Mouse (Mus musculus): ENCODE measurements around the gene Dhrs9. TPM values are rescaled to one million over a fixed set of nuclear protein-coding genes. Genes with fewer than 3 reads are reported as not detected.
"Not testable (repeated sequence)": the region's sequence is repeated elsewhere in the genome, so short reads cannot be mapped to it uniquely, and the experiment has no call there.

Gene Dhrs9
- total RNA-seq (2014; rRNA removed) (not detected in 2 replicates), polyA plus RNA-seq (2015; fragmentation: Nextera tagmentation; extraction: Ambion mirVana) (not detected in 2 replicates)

- Histone ChIP-seq H3K27me3 (ENCODE audit: insufficient read depth, low read length) (no peaks in the 10 kb centered on the region), H3K4me3 (ENCODE audit: low read depth, low read length) (no peak within 1 kb of the TSS), H3K36me3 (ENCODE audit: insufficient read depth, low read length) (no peaks in the 10 kb centered on the region), H3K27ac (ENCODE audit: low read depth, low read length) (no peak within 1 kb of the TSS), H3K4me1 (ENCODE audit: insufficient read depth, low read length) (no peaks in the 10 kb centered on the region), H3K9me3 (ENCODE audit: low read length) (no peaks in the 10 kb centered on the region), H3K9ac (replicated peaks; ENCODE audit: low read length, poor library complexity, severe bottlenecking) (no peak within 1 kb of the TSS), H3K4me2 (ENCODE audit: low read depth, low read length, poor library complexity, severe bottlenecking) (no peak within 1 kb of the TSS)
- no peak for TF ChIP-seq CTCF (IDR thresholded peaks at IDR 0.05)
- DNase-seq (ENCODE audit: low spot score) (no peak), ATAC-seq (ENCODE audit: low FRiP score) (no peak)
- WGBS, result 88% methylated on average over 13 of the region's 13 CpGs
Measured at GRCm38 (mm10) chr2:69380281-69380680, at the start of gene Dhrs9. Dhrs9 (plus strand) TSS chr2:69380445.

- DNase-seq (ENCODE audit: low spot score); H3K4me1 ChIP-seq (ENCODE audit: insufficient read depth, low read length); H3K4me2 ChIP-seq (ENCODE audit: low read depth, low read length, poor library complexity, severe bottlenecking); H3K4me3 ChIP-seq (ENCODE audit: low read depth, low read length); H3K27ac ChIP-seq (ENCODE audit: low read depth, low read length); ATAC-seq (ENCODE audit: low FRiP score); H3K9ac ChIP-seq (replicated peaks; ENCODE audit: low read length, poor library complexity, severe bottlenecking); H3K27me3 ChIP-seq (ENCODE audit: insufficient read depth, low read length); H3K36me3 ChIP-seq (ENCODE audit: insufficient read depth, low read length); H3K9me3 ChIP-seq (ENCODE audit: low read length): not testable (repeated sequence)
- 89% methylated on average over 5 of the region's 6 CpGs for WGBS
Measured at GRCm38 (mm10) chr2:69331523-69331922, 48.7 kb upstream of the Dhrs9 start.

- no peaks in the 10 kb centered on the region for H3K27me3 ChIP-seq (ENCODE audit: insufficient read depth, low read length)
- H3K36me3 ChIP-seq (ENCODE audit: insufficient read depth, low read length), result no peaks in the 10 kb centered on the region
- ATAC-seq (ENCODE audit: low FRiP score) (no peak), DNase-seq (ENCODE audit: low spot score) (no peak)
- no peak overlapping the region for H3K27ac ChIP-seq (ENCODE audit: low read depth, low read length)
- H3K4me2 ChIP-seq (ENCODE audit: low read depth, low read length, poor library complexity, severe bottlenecking), result no peak overlapping the region
- no peak overlapping the region for H3K9ac ChIP-seq (replicated peaks; ENCODE audit: low read length, poor library complexity, severe bottlenecking)
- H3K4me1 ChIP-seq (ENCODE audit: insufficient read depth, low read length), result no peaks in the 10 kb centered on the region
- 90% methylated on average over 6 of the region's 6 CpGs for WGBS
- no peak overlapping the region for H3K4me3 ChIP-seq (ENCODE audit: low read depth, low read length)
- no peaks in the 10 kb centered on the region for H3K9me3 ChIP-seq (ENCODE audit: low read length)
- no peak for TF ChIP-seq CTCF (IDR thresholded peaks at IDR 0.05)
Measured at GRCm38 (mm10) chr2:69341506-69341905, 38.7 kb upstream of the Dhrs9 start.

- Histone ChIP-seq H3K4me2 (ENCODE audit: low read depth, low read length, poor library complexity, severe bottlenecking) (no peak within 1 kb of the TSS), H3K9me3 (ENCODE audit: low read length) (no peaks in the 10 kb centered on the region), H3K27me3 (ENCODE audit: insufficient read depth, low read length) (no peaks in the 10 kb centered on the region), H3K4me1 (ENCODE audit: insufficient read depth, low read length) (no peaks in the 10 kb centered on the region), H3K36me3 (ENCODE audit: insufficient read depth, low read length) (no peaks in the 10 kb centered on the region), H3K9ac (replicated peaks; ENCODE audit: low read length, poor library complexity, severe bottlenecking) (no peak within 1 kb of the TSS), H3K27ac (ENCODE audit: low read depth, low read length) (no peak within 1 kb of the TSS), H3K4me3 (ENCODE audit: low read depth, low read length) (no peak within 1 kb of the TSS)
- TF ChIP-seq CTCF (IDR thresholded peaks at IDR 0.05), result no peak
- 90% methylated on average over 9 of the region's 9 CpGs for WGBS
- ATAC-seq (ENCODE audit: low FRiP score) (no peak), DNase-seq (ENCODE audit: low spot score) (no peak)
Measured at GRCm38 (mm10) chr2:69342496-69343221, 37.6 kb upstream of the Dhrs9 start, which contains the start of gene Abcb11. Abcb11 (minus strand) TSS chr2:69342616.

- H3K9ac ChIP-seq (replicated peaks; ENCODE audit: low read length, poor library complexity, severe bottlenecking); H3K27ac ChIP-seq (ENCODE audit: low read depth, low read length); H3K9me3 ChIP-seq (ENCODE audit: low read length); DNase-seq (ENCODE audit: low spot score); H3K4me3 ChIP-seq (ENCODE audit: low read depth, low read length); H3K4me2 ChIP-seq (ENCODE audit: low read depth, low read length, poor library complexity, severe bottlenecking); H3K4me1 ChIP-seq (ENCODE audit: insufficient read depth, low read length); H3K36me3 ChIP-seq (ENCODE audit: insufficient read depth, low read length); H3K27me3 ChIP-seq (ENCODE audit: insufficient read depth, low read length): not testable (repeated sequence)
- ATAC-seq (ENCODE audit: low FRiP score), result peak; percentile 100
Measured at GRCm38 (mm10) chr2:69355402-69355801, 24.8 kb upstream of the Dhrs9 start.

- no peaks in the 10 kb centered on the region for H3K9me3 ChIP-seq (ENCODE audit: low read length)
- H3K36me3 ChIP-seq (ENCODE audit: insufficient read depth, low read length), result no peaks in the 10 kb centered on the region
- no peak overlapping the region for H3K9ac ChIP-seq (replicated peaks; ENCODE audit: low read length, poor library complexity, severe bottlenecking)
- ATAC-seq (ENCODE audit: low FRiP score) (no peak), DNase-seq (ENCODE audit: low spot score) (no peak)
- H3K4me3 ChIP-seq (ENCODE audit: low read depth, low read length), result no peak overlapping the region
- 84% methylated on average over 2 of the region's 2 CpGs for WGBS
- no peak overlapping the region for H3K27ac ChIP-seq (ENCODE audit: low read depth, low read length)
- H3K27me3 ChIP-seq (ENCODE audit: insufficient read depth, low read length), result no peaks in the 10 kb centered on the region
- no peak overlapping the region for H3K4me2 ChIP-seq (ENCODE audit: low read depth, low read length, poor library complexity, severe bottlenecking)
- no peak for TF ChIP-seq CTCF (IDR thresholded peaks at IDR 0.05)
- no peaks in the 10 kb centered on the region for H3K4me1 ChIP-seq (ENCODE audit: insufficient read depth, low read length)
Measured at GRCm38 (mm10) chr2:69364831-69365230, 15.4 kb upstream of the Dhrs9 start.
